Mouse (Mus musculus) c-Kit-positive CD71-positive TER-119-negative erythroid progenitor cells, embryonic 14.5 days (primary cell): ENCODE data around the gene Oxsm.
A peak's percentile ranks its signal among the peaks of the same experiment; 100 is the strongest.

ENCODE experiments used
- DNase-seq: peaks from one replicate; pipeline ENCODE4 v3.0.0-alpha.2; 2013; ENCODE audit warnings: low read depth

Oxsm gene

DNA sequence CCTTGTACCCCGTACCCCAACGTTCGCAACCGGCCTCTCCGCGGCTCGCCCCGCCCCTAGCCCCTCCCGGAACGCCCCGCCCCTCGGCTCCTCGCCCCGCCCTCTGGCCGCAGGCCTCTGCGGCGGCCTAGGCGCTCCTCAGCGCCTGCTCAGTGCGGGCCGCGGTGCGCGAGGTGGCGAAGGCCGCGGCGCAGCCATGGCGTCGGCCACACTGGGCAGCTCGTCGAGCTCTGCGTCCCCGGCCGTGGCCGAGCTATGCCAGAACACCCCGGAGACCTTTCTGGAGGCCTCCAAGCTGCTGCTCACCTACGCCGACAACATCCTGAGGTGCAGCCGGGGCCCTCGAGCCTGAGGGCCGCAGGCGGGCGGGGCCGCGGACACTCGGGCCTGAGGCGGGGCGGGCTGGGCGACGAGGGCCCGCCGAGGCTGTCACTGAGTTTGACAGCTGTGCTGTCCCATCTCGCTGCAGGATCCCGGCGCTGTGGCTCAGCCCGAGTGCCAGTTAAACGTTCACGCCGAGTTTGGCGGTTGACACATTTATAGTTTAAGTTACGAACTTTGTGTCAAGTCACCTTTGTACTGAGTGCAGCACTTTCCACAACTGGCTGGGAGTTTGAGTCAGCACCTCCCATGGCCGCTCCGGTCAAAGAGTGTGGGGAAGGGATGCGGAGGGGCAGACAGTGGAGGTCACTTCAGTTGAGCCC, at the start of gene Oxsm, which contains the start of gene Ngly1:
Gene Oxsm, minus strand, starts transcription at position 638 of the 704 bp plus-strand sequence.
Gene Ngly1, plus strand, starts transcription at position 110 of the 704 bp plus-strand sequence.
- DNase-seq = peak; percentile 60

- DNase-seq = no peak
Observed at GRCm38 (mm10) chr14:16296816-16297468, 47.3 kb upstream of the Oxsm start.

- DNase-seq = no peak
Observed at GRCm38 (mm10) chr14:16293921-16294320, 44.3 kb upstream of the Oxsm start.

- DNase-seq = no peak
Observed at GRCm38 (mm10) chr14:16293015-16293414, 43.4 kb upstream of the Oxsm start.

GRCm38 (mm10) chr14:16292371-16292770, 42.8 kb upstream of the Oxsm start:
- no peak for DNase-seq

DNA sequence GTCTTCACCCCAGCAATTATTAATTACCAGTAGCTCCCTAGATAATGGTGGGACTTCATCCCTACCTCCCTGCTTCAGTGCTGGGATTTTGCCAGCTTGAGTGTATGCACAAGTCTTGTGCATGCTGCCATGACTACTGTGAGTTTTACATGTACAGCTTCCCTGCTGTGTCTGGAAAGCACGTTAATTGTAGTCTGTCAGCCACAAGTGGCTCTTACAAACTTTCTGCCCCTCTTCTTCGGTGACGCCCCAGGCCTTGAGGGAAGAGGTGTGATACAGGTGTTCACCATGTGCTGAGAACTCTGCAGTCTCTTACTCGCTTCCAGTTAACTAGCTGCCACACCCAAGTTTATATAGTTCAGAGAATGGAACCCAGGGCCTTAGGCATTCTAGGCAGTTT, 34.4 kb upstream of the Oxsm start:
- DNase-seq = no peak

DNA sequence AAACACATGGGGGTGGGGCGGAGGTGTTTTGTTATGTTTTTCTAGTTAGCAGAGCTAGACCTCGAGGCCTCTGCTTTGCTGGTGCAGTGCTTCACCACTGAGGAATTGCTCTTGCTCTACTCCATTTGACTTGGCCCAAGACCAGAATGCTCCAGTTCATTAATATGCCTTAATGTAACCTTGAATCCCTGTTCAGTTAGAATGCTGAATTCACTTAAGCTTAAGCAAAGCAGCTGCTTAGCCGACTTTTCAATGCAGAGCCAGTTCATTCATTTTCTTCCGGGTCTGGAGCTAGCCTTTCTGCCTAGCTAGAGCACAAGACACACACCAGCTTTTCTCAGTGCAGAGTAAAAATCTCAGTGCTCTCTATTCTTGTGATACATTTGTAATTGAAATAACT, 29.6 kb upstream of the Oxsm start:
- no peak for DNase-seq

DNA sequence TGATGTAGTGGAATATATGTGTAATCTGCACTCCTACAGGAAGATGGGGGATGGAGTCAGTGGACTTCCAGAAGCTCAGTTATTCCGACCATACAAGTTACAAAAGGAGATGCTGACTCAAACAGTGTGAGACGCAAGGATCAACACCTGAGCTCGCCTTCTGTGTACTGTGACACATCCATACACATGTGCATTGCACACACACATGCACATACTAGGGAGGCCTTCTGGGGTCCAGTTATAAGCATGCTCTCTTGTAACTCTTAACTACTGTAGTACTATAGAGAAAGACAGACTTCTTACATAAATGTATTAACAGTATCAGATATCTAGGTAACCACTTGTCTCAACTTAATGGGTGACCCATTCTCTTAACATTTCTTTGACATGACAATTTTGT, 24.1 kb upstream of the Oxsm start:
- no peak for DNase-seq

DNA sequence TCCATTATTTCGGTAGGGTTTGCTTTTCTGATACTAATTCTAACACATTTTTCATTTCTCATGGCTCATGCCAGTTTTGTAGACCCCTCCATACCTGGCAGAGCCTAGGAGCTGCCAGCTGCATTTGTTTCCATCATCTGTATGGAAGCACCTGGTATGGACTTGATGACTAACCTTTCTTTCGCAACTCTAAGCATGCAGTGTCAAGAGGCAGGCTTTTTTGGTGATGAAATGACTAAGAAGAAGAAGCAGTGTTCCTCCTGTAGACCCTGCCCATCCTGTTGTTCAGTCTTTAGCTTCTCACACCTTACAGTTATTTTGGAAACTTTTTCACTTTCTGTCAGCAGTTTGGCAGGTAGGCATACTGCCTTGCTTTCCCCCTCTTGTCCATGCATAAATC, 20.2 kb upstream of the Oxsm start:
- DNase-seq = no peak

- no peak for DNase-seq
Observed at GRCm38 (mm10) chr14:16267028-16267427, 17.4 kb upstream of the Oxsm start.

DNA sequence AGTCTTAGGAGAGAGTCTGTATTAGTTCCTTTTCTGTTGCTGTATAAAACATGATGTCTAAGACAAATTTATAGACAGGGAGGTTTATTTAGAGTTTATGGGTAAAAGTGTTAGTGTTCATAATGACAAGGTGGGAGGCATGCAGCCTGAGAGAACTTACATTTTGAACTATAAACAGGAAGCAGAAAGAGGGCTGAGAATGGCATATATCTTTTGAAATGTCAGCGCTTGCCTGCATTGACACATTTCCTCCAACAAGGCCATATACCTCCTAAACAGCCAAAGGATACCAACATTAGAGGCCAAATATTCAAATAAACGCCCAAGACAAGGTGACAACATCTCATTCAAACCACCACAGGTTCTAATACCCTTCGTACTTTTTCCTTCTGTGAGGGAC, 12.3 kb upstream of the Oxsm start:
- DNase-seq = no peak

DNA sequence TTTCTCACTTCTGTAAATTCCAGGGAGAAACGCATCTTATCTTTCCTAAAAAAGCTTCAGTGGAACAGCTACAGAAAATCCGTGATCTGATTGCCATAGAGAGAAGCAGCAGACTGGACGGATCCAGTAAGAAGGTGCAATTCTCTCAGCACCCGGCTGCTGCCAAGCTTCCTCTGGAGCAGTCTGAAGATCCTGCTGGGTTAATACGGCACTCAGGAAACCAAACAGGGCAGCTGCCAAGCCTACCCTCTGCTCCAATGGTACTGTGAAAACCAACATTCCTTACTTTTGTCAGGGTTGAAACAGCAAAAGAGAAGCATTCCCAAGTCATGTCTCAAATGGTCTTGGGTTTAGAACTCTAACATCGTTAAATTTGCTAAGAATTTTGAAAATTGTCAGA, 10.9 kb upstream of the Oxsm start:
- DNase-seq = no peak

DNA sequence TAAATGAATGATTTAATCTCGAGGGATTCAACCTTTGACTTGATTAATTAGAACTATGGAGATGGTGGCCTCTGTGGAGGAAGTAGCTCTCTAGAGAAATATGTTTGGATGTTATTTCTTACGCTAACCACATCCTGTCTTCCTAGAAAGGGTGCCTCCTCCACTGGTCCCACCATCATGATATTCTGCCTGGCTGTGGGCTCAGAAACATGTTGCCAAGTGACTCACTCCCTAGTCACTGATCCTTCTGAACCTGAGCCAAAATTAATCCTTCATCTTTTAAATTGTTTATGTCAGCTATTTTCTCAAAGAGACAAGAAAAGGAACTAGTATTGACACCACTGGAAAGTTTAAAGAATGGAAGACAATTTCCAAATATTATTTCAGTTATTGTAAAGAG, 6.6 kb upstream of the Oxsm start:
- DNase-seq = no peak

DNA sequence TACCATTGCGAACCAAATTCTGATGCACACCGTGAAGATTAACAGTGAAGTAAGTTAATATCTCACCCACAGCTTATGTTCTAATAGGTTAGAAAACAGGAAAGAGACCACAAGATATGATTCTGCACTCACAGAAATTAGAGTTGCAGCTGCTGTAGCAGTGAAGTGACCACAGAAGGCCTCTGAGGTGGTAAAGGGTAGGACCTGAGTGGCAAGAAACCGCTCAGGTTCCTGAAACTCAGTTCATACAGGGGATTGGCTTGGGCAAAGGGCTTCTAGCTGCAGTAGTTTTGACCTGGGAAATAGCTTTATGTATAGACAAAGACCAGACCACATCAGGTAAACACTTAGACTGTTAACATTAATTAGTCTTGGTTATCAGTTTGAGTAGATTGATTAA, 6.1 kb upstream of the Oxsm start:
- DNase-seq = no peak

- no peak for DNase-seq
Observed at GRCm38 (mm10) chr14:16250099-16250498, 491 bp upstream of the Oxsm start.

DNA sequence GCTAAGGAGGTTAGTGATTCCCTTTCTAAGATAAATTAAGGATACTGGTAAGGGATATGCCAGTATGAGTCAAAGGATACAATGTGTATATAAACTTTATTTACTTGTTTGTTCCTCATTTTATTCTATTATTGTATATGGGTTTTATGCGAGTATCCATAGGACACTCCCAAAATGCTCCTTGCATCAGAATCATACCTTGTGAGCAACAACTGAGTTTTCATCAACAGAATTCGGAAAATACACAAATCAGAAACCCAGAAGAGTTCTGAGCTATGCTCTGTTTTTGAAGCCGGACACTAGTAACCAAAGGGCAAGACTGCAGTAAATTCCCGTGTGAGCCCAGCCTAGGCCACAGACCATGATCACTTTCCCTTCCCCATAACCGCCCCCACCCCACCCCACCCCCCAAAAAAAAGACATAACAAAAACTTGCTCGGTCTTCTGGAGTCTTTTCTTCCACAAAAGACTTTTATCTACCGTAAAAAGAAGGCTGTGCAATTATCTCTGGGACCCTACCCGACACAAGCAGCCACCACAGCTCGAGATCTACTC, 928 bp downstream of the Oxsm start:
- no peak for DNase-seq

- no peak for DNase-seq
Observed at GRCm38 (mm10) chr14:16248135-16248534, 1.5 kb downstream of the Oxsm start.

DNA sequence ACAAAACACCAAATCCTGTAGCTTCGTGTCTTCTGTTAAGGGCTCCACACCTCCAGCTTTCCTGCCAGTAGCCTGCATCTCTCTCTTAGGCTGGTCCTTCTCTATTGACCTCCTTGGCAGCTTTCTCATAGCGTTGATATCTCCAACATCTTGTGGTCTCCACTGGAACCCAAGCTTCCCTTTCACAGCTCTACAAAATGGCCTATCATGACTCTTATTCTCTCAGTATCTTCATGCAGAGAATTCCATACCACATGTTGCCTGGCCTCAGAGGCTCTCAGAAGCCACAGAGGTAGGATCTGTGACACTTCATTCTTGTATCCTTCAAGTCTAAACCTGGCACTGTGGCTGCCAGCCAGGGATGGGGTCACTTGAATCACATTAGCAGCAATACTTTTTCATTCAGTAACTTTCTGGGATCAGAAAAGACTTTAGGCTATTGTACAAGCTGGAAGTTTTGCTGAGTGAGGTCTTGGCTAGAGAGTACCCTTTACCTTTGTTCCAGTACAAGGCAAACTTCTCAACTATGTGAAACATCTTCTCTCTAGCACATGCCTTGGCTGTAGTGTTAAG, 3.2 kb downstream of the Oxsm start:
- DNase-seq = no peak

- DNase-seq = peak; percentile 72
Observed at GRCm38 (mm10) chr14:16245127-16245526, 4.5 kb downstream of the Oxsm start.

GRCm38 (mm10) chr14:16244370-16244769, 5.2 kb downstream of the Oxsm start:
- DNase-seq = no peak

- DNase-seq = no peak
Observed at GRCm38 (mm10) chr14:16243603-16244209, 5.9 kb downstream of the Oxsm start.

DNA sequence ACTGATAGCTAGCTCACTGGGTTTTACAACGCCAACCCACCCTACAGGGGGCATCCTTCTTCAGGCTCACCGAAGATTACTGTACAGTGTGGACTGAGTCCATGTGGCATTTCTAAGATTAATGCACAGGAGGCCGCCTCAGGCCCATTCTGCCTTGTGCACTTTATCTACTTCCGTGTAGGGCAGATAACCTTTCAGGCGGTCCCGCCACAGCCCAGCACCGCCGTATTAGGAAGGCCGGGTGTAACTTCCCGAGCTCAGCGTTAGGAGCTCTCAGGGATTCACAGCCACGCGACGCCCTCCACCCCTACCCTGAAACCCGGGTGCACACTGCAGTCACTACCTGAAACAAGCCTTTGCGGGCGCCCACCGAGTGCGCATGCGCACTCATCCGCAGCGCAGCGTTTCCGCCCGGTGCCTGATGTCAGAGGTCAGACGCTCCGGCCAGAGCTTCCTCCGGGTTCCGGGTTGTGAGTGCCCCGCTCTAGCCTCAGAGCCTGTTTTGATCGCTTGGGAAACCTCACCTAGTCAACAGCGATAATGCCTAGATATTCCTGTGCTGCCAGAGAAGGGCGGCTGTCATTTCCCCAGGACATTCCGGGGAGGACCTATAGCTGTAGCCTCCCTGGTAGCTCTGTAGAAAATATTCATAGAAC, 6.5 kb downstream of the Oxsm start:
- DNase-seq = peak; percentile 65
